Mouse (Mus musculus): ENCODE measurements around the gene Iqcn. TPM values are rescaled to one million over a fixed set of nuclear protein-coding genes. Genes with fewer than 3 reads are reported as not detected.

The Iqcn gene
- 0.06 TPM for polyA plus RNA-seq (2021)

DNA sequence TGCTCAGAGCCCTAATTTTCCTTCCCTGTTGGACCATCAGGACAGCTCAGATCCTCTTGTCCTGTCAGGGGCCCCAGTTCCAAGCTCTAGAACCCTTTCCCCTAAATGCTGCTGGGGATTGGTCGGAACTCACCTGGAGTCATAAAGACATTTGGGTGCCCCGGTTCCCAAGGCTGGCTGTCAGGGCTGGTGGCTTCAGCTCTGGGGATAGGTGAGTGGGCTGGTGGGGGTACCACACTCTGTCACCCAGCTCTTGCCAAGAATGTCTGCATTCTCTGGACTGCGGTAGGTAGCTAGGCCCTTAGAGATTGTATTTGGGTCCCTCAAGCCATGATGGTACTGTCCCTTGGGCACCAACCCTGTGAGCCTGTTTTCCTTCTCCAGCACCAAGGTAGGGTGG, at the start of gene Iqcn:
Gene Iqcn, plus strand, starts transcription at position 171 of the 400 bp plus-strand sequence.
- ATAC-seq (no peak), DNase-seq (ENCODE audit: low read depth, low spot score) (no peak)
- no peaks in the 10 kb centered on the region for H3K27me3 ChIP-seq
- no peak for TF ChIP-seq CTCF (IDR thresholded peaks at IDR 0.05)
- in situ Hi-C loops (cut with MboI; ENCODE audit: low pct_unique_long_range_greater_than_20kb) = no loop called here
- CTCF ChIA-PET = no interaction called here
- POLR2A ChIA-PET = interaction anchor here (3.2 kb wide), 1 partner anchor 29 kb away, joined by 31 read pairs; the partner anchor contains the start of gene Lsm4

- in situ Hi-C loops (cut with MboI; ENCODE audit: low pct_unique_long_range_greater_than_20kb) = no loop called here
- ChIA-PET POLR2A (interaction anchor here (0.8 to 9.4 kb wide), 4 partner anchors 22 to 45 kb away, joined by 3 to 118 read pairs (median 7); partner anchors contain the start of genes Gdf15 and Ssbp4), CTCF (interaction anchor here (1.0 to 5.9 kb wide), 10 partner anchors 8 to 82 kb away, joined by 3 to 42 read pairs (median 4); no protein-coding TSS in a partner anchor)
- DNase-seq (ENCODE audit: low read depth, low spot score) (no peak), ATAC-seq (no peak)
- no peaks in the 10 kb centered on the region for H3K27me3 ChIP-seq
- no peak for TF ChIP-seq CTCF (IDR thresholded peaks at IDR 0.05)
These were observed 49.1 kb upstream of the Iqcn start for GRCm38 (mm10) chr8:70654121-70654520.

DNA sequence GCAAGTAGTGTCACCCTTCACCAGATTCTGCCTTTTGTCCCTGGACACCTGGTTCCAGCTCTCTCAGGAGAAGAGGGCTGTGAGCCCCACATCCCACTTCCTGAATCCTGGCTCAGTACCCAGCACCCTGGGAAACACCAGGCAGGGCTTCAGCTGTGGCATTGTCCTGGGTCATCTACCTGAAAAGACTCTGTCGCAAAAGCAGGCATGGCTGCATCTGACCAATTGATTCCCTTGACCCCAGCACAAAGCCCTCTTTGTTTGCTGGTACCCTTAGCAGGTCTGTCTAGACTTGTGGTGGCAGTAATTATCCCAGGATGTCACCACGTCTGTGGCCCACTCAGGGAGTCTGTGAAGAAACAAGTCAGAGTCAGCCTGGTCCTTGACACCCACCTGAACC, 47.8 kb upstream of the Iqcn start:
- ATAC-seq = no peak
- no peak for DNase-seq (ENCODE audit: low read depth, low spot score)
- in situ Hi-C loops (cut with MboI; ENCODE audit: low pct_unique_long_range_greater_than_20kb) = no loop called here
- no peak for TF ChIP-seq CTCF (IDR thresholded peaks at IDR 0.05)
- CTCF ChIA-PET = interaction anchor here (2.2 kb wide), 1 partner anchor 46 kb away, joined by 4 read pairs; no protein-coding TSS in a partner anchor
- POLR2A ChIA-PET = interaction anchor here (1.5 kb wide), 1 partner anchor 25 kb away, joined by 9 read pairs; no protein-coding TSS in a partner anchor
- H3K27me3 ChIP-seq = no peaks in the 10 kb centered on the region

DNA sequence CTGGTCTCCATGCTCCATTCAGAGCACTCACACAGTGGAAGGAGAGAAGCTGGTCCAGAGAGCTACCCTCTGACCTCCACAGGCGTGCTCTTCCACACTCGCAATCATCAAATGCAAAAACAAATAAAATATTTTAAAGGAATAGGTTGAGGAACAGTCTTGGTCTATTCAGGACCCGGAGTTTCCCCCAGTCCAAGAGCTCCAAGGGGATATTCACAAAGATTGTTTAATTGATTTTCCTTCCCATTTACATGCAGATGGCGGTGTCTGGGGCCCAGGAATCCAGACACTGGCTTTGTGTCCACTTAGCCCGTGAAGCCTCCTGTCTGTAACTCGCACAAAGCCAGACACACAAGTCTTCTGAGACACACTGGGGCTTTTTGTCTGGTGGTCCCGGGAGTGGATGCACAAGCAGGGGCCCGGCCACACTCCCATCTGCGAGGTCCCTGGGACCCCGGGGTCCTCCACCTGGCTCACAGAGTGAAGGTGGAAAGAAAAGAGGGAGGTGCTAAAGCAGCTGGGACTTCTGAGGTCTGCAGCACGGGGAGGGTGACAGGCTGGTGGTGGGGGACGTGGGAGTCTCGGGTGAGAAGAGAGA, 47.0 kb upstream of the Iqcn start:
- H3K27me3 ChIP-seq = no peaks in the 10 kb centered on the region
- no peak for TF ChIP-seq CTCF (IDR thresholded peaks at IDR 0.05)
- in situ Hi-C loops (cut with MboI; ENCODE audit: low pct_unique_long_range_greater_than_20kb) = no loop called here
- ATAC-seq (no peak), DNase-seq (ENCODE audit: low read depth, low spot score) (no peak)
- ChIA-PET CTCF (interaction anchor here (1.1 to 2.2 kb wide), 2 partner anchors 31 to 45 kb away, joined by 4 to 6 read pairs; no protein-coding TSS in a partner anchor), POLR2A (interaction anchor here (1.0 kb wide), 1 partner anchor 25 kb away, joined by 3 read pairs; no protein-coding TSS in a partner anchor)

GRCm38 (mm10) chr8:70657214-70657613, 46.0 kb upstream of the Iqcn start:
- CTCF ChIA-PET = interaction anchor here (0.8 to 1.3 kb wide), 4 partner anchors 14 to 44 kb away, joined by 3 to 6 read pairs (median 4); no protein-coding TSS in a partner anchor
- in situ Hi-C loops (cut with MboI; ENCODE audit: low pct_unique_long_range_greater_than_20kb) = no loop called here
- TF ChIP-seq CTCF (IDR thresholded peaks at IDR 0.05) = no peak
- DNase-seq (ENCODE audit: low read depth, low spot score) (no peak), ATAC-seq (no peak)
- H3K27me3 ChIP-seq = no peaks in the 10 kb centered on the region
- POLR2A ChIA-PET = interaction anchor here (0.6 kb wide), 1 partner anchor 30 kb away, joined by 3 read pairs; no protein-coding TSS in a partner anchor

DNA sequence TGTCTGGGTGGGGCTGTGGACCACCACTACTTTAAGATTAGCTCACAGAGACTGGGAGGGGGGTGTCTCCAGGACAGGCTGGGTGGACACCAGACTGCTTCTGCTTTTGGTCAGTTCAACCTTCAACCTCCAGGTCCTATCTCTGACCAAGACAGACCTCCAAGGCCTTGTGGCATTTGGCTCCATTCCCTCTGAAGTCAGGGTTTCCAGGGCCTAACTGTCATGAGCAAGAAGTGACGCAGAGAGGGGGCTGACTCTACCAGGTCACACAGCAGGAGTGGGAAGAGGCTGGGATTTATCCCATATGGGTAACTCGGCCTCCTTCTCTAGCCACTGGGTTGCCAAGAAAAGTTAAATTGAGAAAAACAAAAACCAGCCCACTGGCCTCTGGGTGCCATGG, 45.5 kb upstream of the Iqcn start:
- POLR2A ChIA-PET = interaction anchor here (2.2 kb wide), 1 partner anchor 46 kb away, joined by 9 read pairs; no protein-coding TSS in a partner anchor
- no peak for ATAC-seq

DNA sequence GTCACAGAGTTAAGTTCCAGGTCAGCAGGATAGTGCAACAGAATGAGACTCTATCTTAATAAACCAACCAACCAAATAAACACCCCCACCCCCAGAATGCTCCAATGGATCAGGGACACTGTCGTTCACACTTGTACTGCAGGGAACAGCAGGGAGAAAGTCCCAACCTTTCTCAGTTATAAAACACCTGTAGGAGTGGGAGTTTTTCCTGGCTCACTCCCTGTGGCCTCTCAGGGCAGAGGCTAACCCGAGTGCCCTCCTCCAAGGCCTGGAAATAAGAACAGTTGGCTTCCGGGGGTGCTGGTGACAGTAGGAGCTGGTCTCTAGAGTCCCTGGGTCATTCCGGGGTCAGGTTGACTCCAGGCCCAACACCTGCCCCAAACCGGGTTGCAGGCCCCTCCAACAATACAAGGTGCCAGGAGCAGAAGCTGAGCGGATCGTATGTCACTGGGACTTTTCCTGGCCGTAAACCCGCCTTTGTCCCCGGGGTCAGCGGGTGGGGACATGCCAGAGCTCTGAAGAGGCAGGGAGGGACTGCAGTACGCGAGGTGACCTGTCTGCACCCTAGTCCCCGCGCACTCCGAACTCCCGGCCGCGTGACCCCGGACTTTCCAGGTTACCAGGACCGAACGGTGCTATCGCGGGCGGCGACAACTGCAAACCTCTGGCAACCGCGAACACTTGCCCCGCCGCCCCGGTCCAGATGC, 44.2 kb upstream of the Iqcn start:
- DNase-seq (ENCODE audit: low read depth, low spot score) (no peak), ATAC-seq (peak; percentile 10)
- POLR2A ChIA-PET = interaction anchor here (0.7 to 2.2 kb wide), 4 partner anchors 22 to 48 kb away, joined by 3 to 9 read pairs (median 4); no protein-coding TSS in a partner anchor
- in situ Hi-C loops (cut with MboI; ENCODE audit: low pct_unique_long_range_greater_than_20kb) = no loop called here
- H3K27me3 ChIP-seq = no peaks in the 10 kb centered on the region
- no peak for TF ChIP-seq CTCF (IDR thresholded peaks at IDR 0.05)
- CTCF ChIA-PET = interaction anchor here (1.0 to 1.8 kb wide), 4 partner anchors 9 to 44 kb away, joined by 3 to 4 read pairs (median 4); partner anchors contain the start of gene Lsm4

More for the DNA sequence above, 45.5 kb upstream of the Iqcn start:
- no peak for DNase-seq (ENCODE audit: low read depth, low spot score)
- no peaks in the 10 kb centered on the region for H3K27me3 ChIP-seq
- CTCF ChIA-PET = interaction anchor here (0.8 to 1.3 kb wide), 3 partner anchors 14 to 43 kb away, joined by 3 to 4 read pairs (median 4); no protein-coding TSS in a partner anchor
- in situ Hi-C loops (cut with MboI; ENCODE audit: low pct_unique_long_range_greater_than_20kb) = no loop called here
- TF ChIP-seq CTCF (IDR thresholded peaks at IDR 0.05) = no peak

DNA sequence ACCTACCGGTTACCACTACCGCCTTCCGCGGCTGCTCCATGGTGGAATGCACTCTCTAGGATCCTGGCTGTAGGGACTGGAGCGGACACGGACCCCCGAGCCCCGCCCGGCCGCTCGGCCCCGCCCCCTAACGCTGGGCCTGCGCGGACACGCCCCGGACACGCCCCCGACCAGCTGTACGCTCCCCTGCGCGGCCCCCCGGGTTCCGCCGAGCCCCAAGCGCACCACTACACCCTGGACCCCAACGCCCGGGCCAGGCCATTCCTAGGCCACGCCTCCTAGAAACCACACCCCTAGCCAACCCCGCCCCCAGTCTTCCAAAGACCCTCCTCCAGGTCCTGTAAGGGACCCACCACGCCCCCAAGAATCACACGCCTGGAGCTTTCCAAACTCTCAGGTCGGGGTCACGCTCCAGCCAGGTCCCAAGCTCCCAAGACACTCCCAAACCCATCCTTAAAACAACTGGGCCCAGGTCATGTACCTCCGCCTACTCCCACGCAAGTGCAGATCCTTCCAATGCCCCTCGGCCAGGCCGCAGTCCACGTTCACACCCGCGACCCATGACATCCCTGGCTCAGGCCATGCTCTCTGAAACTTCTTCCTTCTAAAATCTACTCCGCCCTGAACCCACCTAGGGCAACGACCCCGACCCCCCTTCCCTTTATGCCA, 43.5 kb upstream of the Iqcn start:
- no peaks in the 10 kb centered on the region for H3K27me3 ChIP-seq
- ATAC-seq (peak; percentile 71), DNase-seq (ENCODE audit: low read depth, low spot score) (no peak)
- ChIA-PET CTCF (interaction anchor here (1.0 to 1.8 kb wide), 3 partner anchors 9 to 14 kb away, joined by 3 to 4 read pairs (median 4); partner anchors contain the start of gene Lsm4), POLR2A (interaction anchor here (0.7 to 2.2 kb wide), 5 partner anchors 10 to 48 kb away, joined by 3 to 9 read pairs (median 4); no protein-coding TSS in a partner anchor)
- in situ Hi-C loops (cut with MboI; ENCODE audit: low pct_unique_long_range_greater_than_20kb) = loop anchor here (10.0 kb wide), 1 partner anchor 45 kb away; the partner anchor contains the start of gene Lrrc25
- TF ChIP-seq CTCF (IDR thresholded peaks at IDR 0.05) = no peak

DNA sequence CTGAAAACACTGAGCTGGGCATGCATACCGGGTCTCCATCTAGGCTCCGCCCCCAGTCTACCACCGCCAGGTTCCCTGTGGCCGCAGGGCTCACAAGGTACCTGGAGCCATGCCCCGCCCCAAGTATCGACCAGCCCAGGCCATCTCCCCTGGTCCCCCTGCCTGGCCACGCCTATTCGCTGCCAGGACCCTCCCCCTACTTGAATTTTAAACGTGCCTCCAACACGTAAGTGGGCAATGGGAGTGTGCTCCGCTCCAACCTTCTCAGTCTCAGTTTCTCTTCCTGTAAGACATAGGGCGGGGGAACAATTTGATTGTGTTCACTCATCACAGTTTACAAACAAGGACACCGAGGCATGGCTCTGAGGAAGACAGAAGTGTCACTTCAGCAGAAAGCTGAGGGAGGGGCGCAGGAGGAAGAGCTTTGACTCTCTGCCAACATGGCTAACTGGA, 43.0 kb upstream of the Iqcn start, which contains the start of gene Pgpep1:
Gene Pgpep1, minus strand, starts transcription at position 116 of the 453 bp plus-strand sequence.
- no peaks in the 10 kb centered on the region for H3K27me3 ChIP-seq
- ATAC-seq (no peak), DNase-seq (ENCODE audit: low read depth, low spot score) (no peak)
- in situ Hi-C loops (cut with MboI; ENCODE audit: low pct_unique_long_range_greater_than_20kb) = loop anchor here (10.0 kb wide), 1 partner anchor 45 kb away; the partner anchor contains the start of gene Lrrc25
- no peak for TF ChIP-seq CTCF (IDR thresholded peaks at IDR 0.05)
- ChIA-PET POLR2A (interaction anchor here (0.7 to 1.3 kb wide), 3 partner anchors 10 to 29 kb away, joined by 3 to 8 read pairs (median 4); no protein-coding TSS in a partner anchor), CTCF (interaction anchor here (1.4 to 1.8 kb wide), 2 partner anchors 10 to 41 kb away, joined by 3 to 4 read pairs; no protein-coding TSS in a partner anchor)

All from Patski (cell line).